Mouse (Mus musculus) heart, embryonic 13.5 days (tissue): ENCODE measurements around the gene Adarb2. TPM values are rescaled to one million over a fixed set of nuclear protein-coding genes. Genes with fewer than 3 reads are reported as not detected.

ENCODE experiments used
- ATAC-seq: fragments of 200-750 bp; cut with Nextera tagmentation; 2 replicates; pipeline ENCODE4 v1.8.0; 2017; ENCODE audit warnings: moderate TSS enrichment; ENCODE audit not compliant: insufficient number of reproducible peaks, low FRiP score, low TSS enrichment; ENCODE audit errors: extremely low read depth
- H3K27ac ChIP-seq: fragments of 300-500 bp; sonication (generic); replicated peaks from 2 replicates; pipeline ENCODE4 v1.5.1; 2015; ENCODE audit warnings: moderate library complexity, mild to moderate bottlenecking, inconsistent platforms
- H3K27me3 ChIP-seq: fragments of 300-500 bp; sonication (generic); replicated peaks from 2 replicates; pipeline ENCODE4 v1.6.1; 2015; ENCODE audit warnings: mild to moderate bottlenecking, inconsistent platforms
- H3K36me3 ChIP-seq: fragments of 300-500 bp; sonication (generic); 2 replicates; pipeline ENCODE4 v1.6.1; 2015; ENCODE audit warnings: mild to moderate bottlenecking, inconsistent platforms
- H3K4me1 ChIP-seq: fragments of 300-500 bp; sonication (generic); 2 replicates; pipeline ENCODE4 v1.6.1; 2015; ENCODE audit warnings: inconsistent platforms
- H3K4me2 ChIP-seq: fragments of 300-500 bp; sonication (generic); 2 replicates; pipeline ENCODE4 v1.6.1; 2015; ENCODE audit warnings: inconsistent platforms, mild to moderate bottlenecking, moderate library complexity
- H3K4me3 ChIP-seq: fragments of 300-500 bp; sonication (generic); 2 replicates; pipeline ENCODE4 v1.5.1; 2015; ENCODE audit warnings: moderate library complexity, mild to moderate bottlenecking, inconsistent platforms
- H3K9ac ChIP-seq: fragments of 300-500 bp; sonication (generic); 2 replicates; pipeline ENCODE4 v1.6.1; 2015; ENCODE audit warnings: inconsistent platforms, mild to moderate bottlenecking, moderate library complexity
- H3K9me3 ChIP-seq: fragments of 300-500 bp; sonication (generic); 2 replicates; pipeline ENCODE4 v1.6.1; 2016; ENCODE audit warnings: inconsistent platforms
- WGBS: fragments of 180-500 bp; shearing (Covaris S2); methylation state at CpG from one replicate; pipeline ENCODE4 v1.1.7; 2015; ENCODE audit warnings: mixed read lengths; 5-methylcytosine and 5-hydroxymethylcytosine counted together
- polyA plus RNA-seq: library from polyadenylated mRNA; unstranded; fragments of >200 nt; fragmentation: Nextera tagmentation; extraction: Ambion mirVana; gene quantifications from 2 replicates; pipeline ENCODE4 v1.2.1, GENCODE M21; 2015

The Adarb2 gene
- polyA plus RNA-seq, 1 experiment from 2014 or later: 0.27 TPM

GRCm38 (mm10) chr13:8316347-8317141 lies 113.9 kb downstream of the Adarb2 start:
- Histone ChIP-seq H3K4me2 (no peak overlapping the region), H3K27me3 (no peaks in the 10 kb centered on the region), H3K4me3 (no peak overlapping the region), H3K27ac (no peak overlapping the region), H3K36me3 (no peaks in the 10 kb centered on the region), H3K9ac (no peak overlapping the region), H3K4me1 (no peaks in the 10 kb centered on the region), H3K9me3 (no peaks in the 10 kb centered on the region)
- WGBS: 42% methylated on average over 5 of the region's 5 CpGs
- no peak for ATAC-seq

GRCm38 (mm10) chr13:8333589-8334455 lies 131.2 kb downstream of the Adarb2 start:
- Histone ChIP-seq H3K4me2 (no peak overlapping the region), H3K4me1 (no peaks in the 10 kb centered on the region), H3K9me3 (no peaks in the 10 kb centered on the region), H3K27ac (no peak overlapping the region), H3K4me3 (no peak overlapping the region), H3K27me3 (no peaks in the 10 kb centered on the region), H3K36me3 (no peaks in the 10 kb centered on the region), H3K9ac (no peak overlapping the region)
- WGBS: 47% methylated on average over 7 of the region's 7 CpGs
- no peak for ATAC-seq

GRCm38 (mm10) chr13:8334580-8334979 lies 131.9 kb downstream of the Adarb2 start:
- Histone ChIP-seq H3K9ac (no peak overlapping the region), H3K9me3 (no peaks in the 10 kb centered on the region), H3K4me3 (no peak overlapping the region), H3K36me3 (no peaks in the 10 kb centered on the region), H3K4me2 (no peak overlapping the region), H3K27ac (no peak overlapping the region), H3K27me3 (no peaks in the 10 kb centered on the region), H3K4me1 (no peaks in the 10 kb centered on the region)
- no peak for ATAC-seq
- WGBS: 65% methylated on average over 4 of the region's 4 CpGs

- no peaks in the 10 kb centered on the region for H3K9me3 ChIP-seq
- H3K36me3 ChIP-seq: no peaks in the 10 kb centered on the region
- no peak overlapping the region for H3K9ac ChIP-seq
- no peak overlapping the region for H3K4me3 ChIP-seq
- 73% methylated on average over 5 of the region's 5 CpGs for WGBS
- H3K4me2 ChIP-seq: no peak overlapping the region
- H3K4me1 ChIP-seq: no peaks in the 10 kb centered on the region
- H3K27me3 ChIP-seq: no peaks in the 10 kb centered on the region
- H3K27ac ChIP-seq: no peak overlapping the region
- ATAC-seq: no peak
Measured at GRCm38 (mm10) chr13:8341086-8341807, 138.6 kb downstream of the Adarb2 start.

GRCm38 (mm10) chr13:8347147-8347546 lies 144.5 kb downstream of the Adarb2 start:
- H3K4me1 ChIP-seq: no peaks in the 10 kb centered on the region
- H3K4me3 ChIP-seq: no peak overlapping the region
- H3K9me3 ChIP-seq: no peaks in the 10 kb centered on the region
- no peak overlapping the region for H3K9ac ChIP-seq
- H3K36me3 ChIP-seq: no peaks in the 10 kb centered on the region
- no peak for ATAC-seq
- H3K4me2 ChIP-seq: no peak overlapping the region
- WGBS: 80% methylated on average over 7 of the region's 7 CpGs
- no peaks in the 10 kb centered on the region for H3K27me3 ChIP-seq
- no peak overlapping the region for H3K27ac ChIP-seq

- H3K9me3 ChIP-seq: no peaks in the 10 kb centered on the region
- no peak overlapping the region for H3K4me2 ChIP-seq
- H3K9ac ChIP-seq: no peak overlapping the region
- no peak for ATAC-seq
- no peak overlapping the region for H3K4me3 ChIP-seq
- H3K4me1 ChIP-seq: no peaks in the 10 kb centered on the region
- H3K36me3 ChIP-seq: no peaks in the 10 kb centered on the region
- H3K27me3 ChIP-seq: no peaks in the 10 kb centered on the region
- H3K27ac ChIP-seq: no peak overlapping the region
Measured at GRCm38 (mm10) chr13:8352341-8352740, 149.7 kb downstream of the Adarb2 start.

GRCm38 (mm10) chr13:8352952-8353351 lies 150.3 kb downstream of the Adarb2 start:
- H3K4me3 ChIP-seq: no peak overlapping the region
- H3K36me3 ChIP-seq: no peaks in the 10 kb centered on the region
- H3K27ac ChIP-seq: no peak overlapping the region
- no peaks in the 10 kb centered on the region for H3K4me1 ChIP-seq
- ATAC-seq: no peak
- H3K9me3 ChIP-seq: no peaks in the 10 kb centered on the region
- no peaks in the 10 kb centered on the region for H3K27me3 ChIP-seq
- H3K4me2 ChIP-seq: no peak overlapping the region
- H3K9ac ChIP-seq: no peak overlapping the region

- no peaks in the 10 kb centered on the region for H3K36me3 ChIP-seq
- H3K27ac ChIP-seq: no peak overlapping the region
- H3K4me3 ChIP-seq: no peak overlapping the region
- H3K4me2 ChIP-seq: no peak overlapping the region
- ATAC-seq: no peak
- no peaks in the 10 kb centered on the region for H3K4me1 ChIP-seq
- H3K9ac ChIP-seq: no peak overlapping the region
- no peaks in the 10 kb centered on the region for H3K9me3 ChIP-seq
- H3K27me3 ChIP-seq: no peaks in the 10 kb centered on the region
- WGBS: 63% methylated on average over 1 of the region's 1 CpGs
Measured at GRCm38 (mm10) chr13:8365523-8365922, 162.9 kb downstream of the Adarb2 start.

- Histone ChIP-seq H3K4me1 (no peaks in the 10 kb centered on the region), H3K4me2 (no peak overlapping the region), H3K27ac (no peak overlapping the region), H3K9me3 (no peaks in the 10 kb centered on the region), H3K9ac (no peak overlapping the region), H3K4me3 (no peak overlapping the region), H3K36me3 (no peaks in the 10 kb centered on the region), H3K27me3 (no peaks in the 10 kb centered on the region)
- ATAC-seq: no peak
- 73% methylated on average over 4 of the region's 4 CpGs for WGBS
Measured at GRCm38 (mm10) chr13:8366087-8366486, 163.4 kb downstream of the Adarb2 start.

GRCm38 (mm10) chr13:8369868-8370387 lies 167.3 kb downstream of the Adarb2 start:
- H3K4me3 ChIP-seq: no peak overlapping the region
- H3K9me3 ChIP-seq: no peaks in the 10 kb centered on the region
- no peaks in the 10 kb centered on the region for H3K4me1 ChIP-seq
- H3K27ac ChIP-seq: no peak overlapping the region
- H3K9ac ChIP-seq: no peak overlapping the region
- H3K4me2 ChIP-seq: no peak overlapping the region
- no peaks in the 10 kb centered on the region for H3K36me3 ChIP-seq
- no peak for ATAC-seq
- H3K27me3 ChIP-seq: no peaks in the 10 kb centered on the region
- WGBS: 75% methylated on average over 7 of the region's 7 CpGs

- H3K4me1 ChIP-seq: no peaks in the 10 kb centered on the region
- H3K27me3 ChIP-seq: no peaks in the 10 kb centered on the region
- H3K9me3 ChIP-seq: no peaks in the 10 kb centered on the region
- no peak overlapping the region for H3K4me3 ChIP-seq
- H3K4me2 ChIP-seq: no peak overlapping the region
- no peak overlapping the region for H3K9ac ChIP-seq
- H3K36me3 ChIP-seq: no peaks in the 10 kb centered on the region
- no peak overlapping the region for H3K27ac ChIP-seq
- 52% methylated on average over 1 of the region's 1 CpGs for WGBS
- no peak for ATAC-seq
Measured at GRCm38 (mm10) chr13:8388541-8388940, 185.9 kb downstream of the Adarb2 start.
